Mouse (Mus musculus) megakaryocyte, embryonic 14.5 days (primary cell): ENCODE results near the gene Plk3.

ENCODE experiments used
- FLI1 ChIP-seq: IDR thresholded peaks from 2 replicates; pipeline ENCODE4 v1.6.1; 2012; ENCODE audit warnings: low read length, inconsistent platforms, mixed read lengths
- GATA1 ChIP-seq: IDR thresholded peaks from 3 replicates; pipeline ENCODE4 v1.6.1; 2012; ENCODE audit warnings: mixed read lengths, low read length, inconsistent platforms, borderline replicate concordance

DNA sequence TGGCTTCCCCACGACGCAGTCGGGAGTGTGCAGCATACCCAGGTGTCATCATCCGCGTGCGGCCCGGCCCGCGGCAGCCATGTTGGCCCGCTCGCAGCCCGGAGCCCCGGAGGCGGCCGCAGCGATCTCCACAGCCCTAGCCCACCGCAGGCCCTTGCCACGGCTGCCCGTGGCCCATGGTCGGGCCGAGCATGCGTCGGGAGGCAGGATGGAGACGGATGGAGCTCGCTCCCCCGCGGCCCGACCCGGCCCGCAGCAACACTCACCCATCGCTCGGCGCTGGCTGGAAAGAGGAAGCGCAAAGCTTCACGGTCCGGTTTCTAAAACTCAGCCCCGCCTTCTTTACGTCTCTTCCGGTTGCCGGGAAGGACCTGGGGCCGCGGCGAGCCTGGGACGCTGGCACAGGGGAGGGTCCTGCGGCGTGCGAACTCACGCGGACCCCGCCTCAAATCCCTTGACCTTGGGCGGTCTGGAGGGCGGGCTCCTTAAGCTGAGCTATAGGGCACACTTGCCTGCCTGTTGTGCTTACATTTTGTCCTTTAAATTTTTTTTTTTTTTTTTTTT lies 22.1 kb upstream of the Plk3 start, which contains the start of gene Rps8:
- no peak for TF ChIP-seq FLI1
- TF ChIP-seq GATA1, result no peak
